Mouse (Mus musculus): ENCODE measurements at regions not wholly inside any gene's neighbourhood (a gene's known extent, or its start where the extent isn't known, plus 50 kb on each side); places are given as distances from the start of the nearest gene placed in this dataset.

DNA sequence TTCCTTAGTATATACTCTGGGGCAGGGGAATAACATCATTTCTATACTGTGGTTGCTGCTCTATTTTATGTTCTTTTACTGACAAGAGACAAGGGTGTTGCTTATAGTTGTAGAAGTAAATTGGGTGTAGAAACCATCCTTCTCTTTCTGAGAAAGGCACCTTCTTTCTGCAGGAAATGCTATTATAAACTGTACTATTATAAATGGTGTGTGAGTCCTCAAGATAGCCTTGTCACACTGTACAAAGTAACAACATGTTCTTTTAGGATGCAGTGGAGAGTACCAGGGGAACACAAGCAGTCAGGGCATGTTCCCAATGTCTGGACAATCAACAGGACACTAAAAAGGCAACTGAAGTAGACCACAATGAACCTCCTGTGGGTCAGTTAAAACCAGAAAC lies 490.2 kb upstream of the Zeb2 start:
- ATAC-seq = no peak

DNA sequence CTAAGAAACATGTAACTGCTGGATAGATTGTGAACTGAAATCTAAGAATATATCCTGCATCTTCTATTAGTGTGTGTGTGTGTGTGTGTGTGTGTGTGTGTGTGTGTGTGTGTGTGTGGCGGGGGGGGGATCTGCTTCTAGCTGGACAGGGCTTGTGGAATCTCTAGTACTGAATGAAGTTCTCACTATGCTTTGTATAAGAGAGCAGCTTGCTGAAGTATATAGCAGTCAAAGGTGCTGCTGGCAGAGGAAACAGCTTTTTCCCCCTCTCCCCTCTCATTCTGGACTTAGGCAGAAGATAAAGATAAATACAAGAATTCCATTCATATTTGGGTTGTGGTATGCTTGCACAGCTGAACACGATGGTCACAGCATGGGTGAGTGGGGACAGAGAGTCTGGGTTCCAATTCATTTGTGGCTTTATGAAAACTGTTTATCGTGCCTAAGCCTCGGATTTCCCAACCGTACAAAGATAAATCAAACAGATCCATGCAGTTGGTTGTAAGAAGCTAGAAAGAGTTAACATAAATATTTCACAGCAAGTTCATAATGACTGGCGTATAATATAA lies 484.2 kb upstream of the Zeb2 start:
- no peak for ATAC-seq

DNA sequence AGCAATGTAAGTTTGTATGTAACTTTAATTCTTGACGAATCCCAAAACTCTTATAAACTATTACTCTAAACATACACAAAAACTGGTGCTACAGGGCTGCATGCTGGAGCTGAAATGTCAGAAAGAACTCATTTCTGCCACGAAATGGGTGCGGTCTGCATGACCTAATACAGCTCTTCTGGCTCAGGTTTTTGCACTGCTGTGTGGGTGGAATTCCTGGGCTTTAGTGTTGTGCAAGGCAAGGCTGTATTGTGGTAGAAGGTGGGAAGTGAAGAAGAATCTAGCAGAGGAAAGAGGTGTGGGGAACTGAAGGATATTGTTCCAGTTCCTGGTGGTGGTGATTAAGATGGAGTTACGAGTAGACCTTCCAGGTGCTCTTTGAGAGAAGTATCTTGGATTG lies 476.6 kb upstream of the Zeb2 start:
- no peak for ATAC-seq

DNA sequence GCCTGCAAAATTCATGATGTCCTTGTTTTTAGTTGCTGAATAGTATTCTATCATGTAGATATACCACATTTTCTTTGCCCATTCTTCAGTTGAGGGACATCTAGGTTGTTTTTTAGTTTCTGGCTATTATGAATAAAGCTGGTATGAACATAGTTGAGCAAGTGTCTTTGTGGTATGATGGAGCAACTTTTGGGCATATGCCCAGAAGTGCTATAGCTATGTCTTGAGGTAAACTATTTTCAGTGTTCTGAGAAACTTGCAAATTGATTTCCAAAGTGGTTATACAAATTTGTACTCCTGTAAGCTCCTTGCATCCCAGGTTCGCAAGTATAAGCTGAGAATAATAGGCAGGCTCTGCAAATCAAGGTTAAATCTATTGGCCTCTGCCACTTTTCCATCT lies 473.8 kb upstream of the Zeb2 start:
- no peak for ATAC-seq

DNA sequence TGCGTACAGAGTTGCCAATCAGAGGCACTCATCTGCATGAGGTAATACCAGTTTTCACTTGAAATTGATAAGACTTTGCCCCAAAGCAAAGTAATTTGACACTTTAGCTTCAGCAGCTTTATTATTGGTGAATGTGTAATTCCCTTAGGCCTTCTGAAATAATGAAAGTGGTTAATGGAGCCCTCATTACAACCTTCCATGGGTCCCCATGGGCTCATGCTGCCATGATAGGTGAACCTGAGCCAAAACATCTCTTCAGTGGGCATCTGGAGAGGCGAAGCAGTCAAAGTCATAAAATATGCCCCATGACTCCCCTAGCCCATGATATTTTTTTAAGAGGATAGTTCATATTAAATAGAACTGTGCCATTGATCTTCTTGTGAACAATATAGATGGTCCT lies 471.1 kb upstream of the Zeb2 start:
- ATAC-seq = no peak

DNA sequence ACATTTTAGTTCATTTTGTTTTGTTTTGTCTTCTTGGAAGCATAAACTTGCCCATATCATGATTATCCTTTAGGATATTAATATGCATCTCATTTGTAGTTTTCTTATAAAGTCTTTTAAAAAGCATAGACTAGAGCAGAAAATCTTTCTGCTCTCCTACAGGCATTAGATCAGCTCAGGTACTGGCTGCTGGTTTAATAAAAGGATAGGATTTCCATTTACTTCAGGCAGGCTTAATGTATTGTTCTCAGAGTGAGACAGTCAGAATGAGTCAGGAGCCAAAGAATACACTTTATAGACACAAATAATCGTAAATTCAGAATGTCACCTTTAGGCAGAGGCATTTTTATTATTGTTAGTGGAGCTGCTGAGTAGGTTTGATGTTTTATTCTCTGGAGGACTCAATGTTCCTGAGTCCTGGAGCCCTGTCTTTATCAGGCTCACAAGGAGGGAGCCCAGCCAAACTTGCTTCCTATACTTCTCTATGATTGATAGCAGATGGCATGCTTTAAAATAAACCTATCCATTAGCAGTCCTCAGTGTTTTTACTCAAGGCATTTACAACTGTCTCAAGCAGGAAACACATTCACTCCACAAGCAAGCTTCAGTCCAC lies 469.5 kb upstream of the Zeb2 start:
- ATAC-seq = no peak

DNA sequence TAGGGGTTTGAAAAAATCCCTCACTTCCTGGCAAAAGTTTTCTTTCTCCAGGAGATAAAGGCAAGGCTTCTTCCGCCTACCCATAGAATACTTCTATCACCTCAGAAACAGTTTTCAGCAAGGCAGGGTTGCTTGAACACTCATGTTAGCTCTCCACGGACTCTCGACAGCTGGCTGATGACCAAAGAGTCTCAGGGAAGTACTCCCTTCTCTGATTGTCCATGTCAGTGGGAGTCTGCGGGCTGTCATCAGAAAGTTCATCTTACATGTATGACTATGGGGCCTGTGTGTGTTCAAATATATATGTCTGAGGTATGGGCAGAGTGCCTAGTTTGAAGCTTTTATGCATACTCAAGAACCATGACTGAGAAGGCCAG lies 464.3 kb upstream of the Zeb2 start:
- ATAC-seq = no peak

DNA sequence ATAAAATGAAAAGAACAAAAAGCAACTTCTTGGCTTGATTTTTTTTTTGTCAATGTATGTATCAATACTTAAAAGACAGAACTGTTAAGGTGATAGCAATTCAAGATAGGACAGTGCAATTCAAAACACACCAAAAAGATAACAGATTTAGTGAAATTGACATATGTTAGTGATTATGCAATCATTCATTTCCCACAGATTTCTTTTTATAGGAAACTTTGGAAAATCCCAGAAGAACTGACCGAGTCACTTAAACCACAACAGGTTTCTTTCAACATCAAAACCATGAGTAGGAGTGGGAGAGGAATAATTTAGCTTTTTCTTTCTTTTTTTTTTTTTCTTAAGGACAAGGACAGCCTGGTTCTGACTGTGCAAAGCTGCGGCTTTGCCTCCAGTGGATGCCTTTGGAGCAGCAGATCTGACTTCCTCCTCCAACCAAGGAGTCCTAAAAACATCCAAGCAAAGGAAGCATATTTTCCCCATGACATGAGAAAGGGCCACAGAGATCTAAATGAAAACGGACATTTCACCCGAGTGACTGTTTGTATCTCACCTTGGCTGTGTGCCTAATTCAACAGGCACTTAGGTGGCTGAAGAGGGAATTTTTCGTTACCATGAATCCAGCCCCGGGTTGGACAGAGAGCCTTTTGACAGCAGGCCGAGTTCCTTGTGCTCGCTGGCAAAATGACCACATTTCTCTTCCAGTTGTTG lies 463.8 kb upstream of the Zeb2 start:
- ATAC-seq = no peak

DNA sequence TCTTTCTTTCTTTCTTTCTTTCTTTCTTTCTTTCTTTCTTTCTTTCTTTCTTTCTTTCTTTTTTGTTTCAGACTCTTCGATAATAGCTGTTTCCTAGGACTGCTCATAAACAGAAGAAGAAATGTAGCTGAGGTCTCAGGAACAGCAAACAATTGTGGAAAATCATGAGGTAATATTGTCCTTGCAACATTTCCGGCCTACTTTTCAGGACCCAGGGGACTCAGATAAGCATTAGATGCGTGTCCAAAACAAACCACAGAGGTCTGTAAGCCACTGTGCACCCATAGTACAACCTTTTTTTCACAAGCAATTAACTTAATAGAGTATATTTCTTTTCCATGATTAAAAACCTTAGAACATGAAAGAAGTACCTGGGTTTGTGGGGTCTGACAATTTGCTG lies 455.7 kb upstream of the Zeb2 start:
- ATAC-seq = no peak

DNA sequence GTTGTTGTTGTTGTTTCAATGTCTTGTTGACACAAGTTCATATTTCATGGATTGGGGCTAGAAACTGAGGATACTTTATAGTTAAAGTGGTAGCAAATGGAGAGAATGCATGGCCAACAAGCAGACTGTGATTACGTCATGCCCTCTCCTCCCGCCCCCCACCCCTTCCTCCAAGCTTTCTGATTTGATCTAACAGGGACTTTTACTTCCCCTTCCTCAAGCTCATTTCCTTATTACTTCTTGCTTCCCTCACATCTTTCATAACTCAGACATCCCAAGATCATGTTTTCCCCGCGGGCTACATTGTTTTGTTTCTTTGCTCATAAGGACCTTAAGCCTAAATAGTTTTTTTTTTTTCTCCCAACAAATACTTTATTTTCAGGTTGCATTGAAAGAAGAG lies 437.5 kb upstream of the Zeb2 start:
- ATAC-seq = no peak

DNA sequence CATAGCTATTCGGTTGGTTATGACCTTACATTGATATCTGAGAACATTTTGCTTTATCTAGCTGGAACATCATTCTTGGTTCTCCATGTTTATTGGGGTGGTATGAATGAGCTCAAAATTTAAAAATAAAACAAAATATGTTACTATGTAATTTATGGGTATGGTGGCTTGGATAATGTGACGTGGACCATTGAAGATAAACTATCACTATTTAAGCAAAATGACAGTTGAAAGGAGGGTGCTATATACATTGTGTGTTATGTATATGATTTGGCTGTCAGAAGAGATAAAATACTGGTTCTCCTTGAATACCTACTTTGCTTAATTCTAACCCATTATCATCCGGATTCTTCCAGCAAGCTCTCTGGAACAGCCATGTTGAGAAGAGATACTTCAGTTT lies 424.2 kb upstream of the Zeb2 start:
- no peak for ATAC-seq

DNA sequence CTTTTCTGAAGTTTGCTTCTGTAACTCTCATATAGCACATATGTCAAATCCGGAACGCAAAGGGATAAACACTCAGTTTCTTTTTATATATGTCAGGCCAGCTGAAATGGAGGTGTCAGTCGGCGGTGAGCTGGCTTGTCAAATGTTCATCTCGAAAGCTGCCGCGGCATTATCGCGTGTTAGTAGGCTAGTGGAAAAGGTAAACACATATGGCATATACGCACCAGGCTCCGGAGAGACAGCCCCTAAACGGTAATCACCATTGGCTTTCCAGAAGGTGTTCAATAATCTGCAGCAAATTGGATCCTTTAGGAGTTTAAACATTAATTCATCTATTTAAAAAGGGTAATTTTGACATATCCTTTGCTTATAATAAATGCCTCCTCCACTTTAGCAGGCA lies 421.8 kb upstream of the Zeb2 start:
- ATAC-seq = no peak

DNA sequence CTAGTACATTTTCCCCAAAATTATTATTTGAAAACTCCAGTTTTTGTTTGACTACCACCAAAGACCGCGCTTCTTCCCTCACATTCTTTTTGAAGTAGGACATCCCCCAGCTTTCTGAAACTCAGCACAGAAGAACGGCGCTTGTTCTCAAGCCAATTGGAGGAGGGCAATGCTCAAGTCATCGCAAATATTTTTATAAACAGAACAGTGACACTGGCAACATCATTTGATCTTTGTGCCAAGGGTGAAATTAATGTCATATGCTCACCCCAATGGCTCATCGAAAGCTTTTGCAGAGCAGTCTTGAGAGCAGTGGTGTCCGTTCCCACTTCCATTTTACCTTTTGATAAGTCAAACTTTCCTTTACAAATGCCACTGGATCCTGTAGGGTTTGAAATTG lies 420.5 kb upstream of the Zeb2 start:
- no peak for ATAC-seq

DNA sequence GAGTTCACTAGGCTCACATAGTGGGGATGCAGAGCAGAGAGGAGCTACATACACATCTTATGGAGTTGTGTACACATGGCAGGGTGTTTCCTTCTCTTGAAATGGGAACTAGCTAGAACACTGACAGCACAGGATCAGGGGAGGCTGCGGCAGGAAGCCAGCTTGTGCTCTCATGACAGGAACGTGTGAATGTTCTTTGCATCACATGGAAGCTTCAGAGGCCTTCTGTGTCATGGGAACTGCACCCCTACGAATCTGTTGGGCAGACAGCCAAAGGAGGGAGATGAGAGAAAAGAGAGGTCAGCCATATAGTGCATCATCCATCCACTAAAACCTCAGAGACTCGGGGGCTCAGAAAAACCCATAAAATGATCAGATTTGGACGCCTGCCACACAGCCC lies 417.6 kb upstream of the Zeb2 start:
- no peak for ATAC-seq

DNA sequence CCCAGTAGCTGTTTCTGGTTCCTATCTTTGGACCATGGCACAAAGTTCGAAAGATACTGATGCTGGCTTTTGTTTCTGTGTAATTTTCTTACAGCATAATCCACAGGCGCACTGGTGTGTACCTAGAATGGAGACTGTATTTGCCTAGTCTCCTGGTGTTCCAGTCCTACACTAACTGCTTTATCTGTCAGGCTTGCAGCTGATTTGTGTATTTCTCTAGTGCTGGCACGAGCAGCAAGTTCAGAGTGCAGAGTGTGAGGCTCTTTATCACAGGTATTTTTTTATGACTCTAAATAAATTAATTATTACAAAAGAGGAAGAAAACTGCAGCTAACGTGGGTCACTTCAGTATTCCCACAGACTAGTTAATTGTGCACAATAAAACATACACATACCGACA lies 405.1 kb upstream of the Zeb2 start:
- ATAC-seq = no peak

DNA sequence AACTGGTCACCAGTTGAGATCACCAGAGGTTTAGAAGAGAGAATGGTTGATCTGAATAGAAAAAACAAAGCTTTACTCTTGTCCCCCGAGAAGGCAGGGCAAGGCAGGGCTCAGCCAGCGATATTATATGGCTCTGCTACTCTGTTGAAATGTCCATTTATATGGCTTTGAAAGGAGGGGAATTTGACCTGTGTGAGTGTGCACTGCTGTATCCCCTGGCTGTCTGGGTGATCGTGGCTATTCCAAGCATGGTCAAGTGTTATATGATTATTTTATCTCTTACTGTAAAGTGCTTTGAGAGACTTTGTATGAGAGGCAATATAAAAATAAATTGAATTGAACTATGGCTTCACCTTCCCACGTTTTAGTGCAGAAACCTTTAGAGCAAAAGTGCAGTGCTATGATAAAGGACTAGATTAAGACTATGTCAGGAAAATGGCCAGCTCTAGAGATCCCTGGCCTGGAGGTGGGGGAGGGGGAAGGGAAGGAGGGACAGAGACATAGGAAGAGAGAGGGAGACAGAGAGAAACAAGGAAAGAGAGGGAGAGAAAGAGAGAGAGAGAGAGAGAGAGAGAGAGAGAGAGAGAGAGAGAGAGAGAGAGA lies 402.5 kb upstream of the Zeb2 start:
- ATAC-seq = no peak

DNA sequence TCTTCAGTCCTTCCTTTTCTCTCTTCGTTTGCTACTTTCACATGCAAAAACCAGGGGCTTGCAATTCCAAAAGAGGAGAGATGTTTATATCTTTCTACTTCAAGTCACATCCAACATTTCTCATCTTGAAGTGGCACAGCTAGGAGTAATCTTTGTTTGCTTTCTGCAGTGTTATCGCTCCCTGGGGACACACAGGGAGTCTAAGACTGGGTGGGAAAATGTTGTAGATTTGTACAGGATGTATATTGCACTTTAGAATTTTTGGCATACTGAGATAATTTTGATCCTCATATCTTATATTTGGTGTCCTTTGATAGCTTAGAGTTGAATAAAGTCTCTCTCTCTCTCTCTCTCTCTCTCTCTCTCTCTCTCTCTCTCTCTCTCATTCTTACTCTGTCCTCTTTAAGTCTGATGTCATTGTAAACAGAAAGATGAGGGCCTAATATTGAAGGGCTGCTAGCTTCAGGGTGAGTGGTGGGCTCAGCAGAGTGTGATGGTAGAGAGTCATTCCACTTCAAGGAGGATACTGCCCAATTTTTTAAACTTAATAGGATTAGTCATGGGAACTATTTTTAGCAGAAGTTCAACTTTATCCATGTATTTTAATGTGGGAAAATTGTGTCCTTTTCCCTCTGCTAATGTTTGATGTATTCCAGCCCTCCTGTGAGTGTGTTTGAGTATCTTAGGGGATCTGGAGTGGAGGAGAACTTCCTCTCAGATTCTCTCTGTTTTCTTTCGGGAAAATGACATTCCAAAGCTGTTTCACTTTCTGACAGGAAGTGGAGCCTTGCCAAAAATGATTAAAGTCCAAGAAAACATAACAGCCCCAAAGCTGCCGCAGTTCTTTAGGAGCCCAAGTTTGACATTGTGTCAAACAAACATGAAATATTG lies 397.3 kb upstream of the Zeb2 start:
- ATAC-seq = no peak

DNA sequence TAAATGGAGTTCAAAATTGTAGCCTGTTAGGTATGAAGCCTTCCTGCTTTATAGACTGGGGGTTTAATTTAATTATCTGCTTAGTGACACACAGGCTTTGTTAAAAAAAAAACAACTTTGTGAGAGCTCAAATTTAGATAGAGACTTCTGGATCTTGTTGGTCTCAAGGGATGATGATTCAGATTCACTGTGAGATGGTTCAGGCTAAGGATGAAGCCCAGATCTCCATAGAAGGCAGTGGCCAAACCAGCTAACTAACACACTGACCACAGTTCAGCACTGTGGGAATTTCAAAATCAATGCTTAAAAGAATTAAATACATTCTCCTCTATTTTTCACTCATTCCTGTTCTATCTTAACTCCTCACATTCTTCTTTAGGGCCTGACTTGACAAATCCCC lies 395.7 kb upstream of the Zeb2 start:
- no peak for ATAC-seq

DNA sequence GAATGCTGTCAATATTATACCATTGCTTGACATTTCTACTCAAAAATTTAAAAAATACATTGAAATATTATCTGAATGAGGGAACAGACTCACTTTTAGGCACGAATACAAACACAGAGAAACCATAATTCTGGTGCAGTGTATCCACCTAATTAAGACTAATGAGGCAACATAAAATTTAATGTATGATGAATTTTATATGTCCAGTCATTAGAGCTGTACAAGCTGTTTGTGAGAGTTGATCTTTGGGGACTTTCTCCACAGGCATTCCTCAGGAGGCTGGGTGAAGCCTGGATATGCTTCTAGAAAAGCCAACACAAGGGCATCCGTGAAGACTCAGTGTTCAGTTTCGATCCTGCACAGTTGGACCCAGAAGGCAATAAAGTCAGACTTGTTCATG lies 394.6 kb upstream of the Zeb2 start:
- ATAC-seq = no peak

DNA sequence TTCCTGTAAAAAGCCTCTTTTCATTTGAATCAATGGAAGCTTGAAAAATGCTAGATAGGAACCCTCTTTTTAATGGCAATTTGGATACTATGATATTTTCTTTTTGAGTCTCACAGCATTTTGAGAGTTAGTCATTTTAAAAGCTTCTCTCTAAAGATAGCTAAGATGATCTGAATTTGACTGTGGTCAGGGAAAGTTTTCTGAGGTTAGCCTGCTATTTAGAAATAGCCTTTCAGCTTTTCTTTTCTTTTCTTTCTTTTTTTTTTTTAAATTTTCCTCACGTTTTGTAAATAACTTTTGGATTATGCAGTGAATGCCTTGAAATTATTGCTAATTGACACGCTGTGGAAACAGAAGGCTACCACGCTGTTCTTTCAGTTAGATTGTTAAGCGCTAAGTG lies 387.3 kb upstream of the Zeb2 start:
- no peak for ATAC-seq

DNA sequence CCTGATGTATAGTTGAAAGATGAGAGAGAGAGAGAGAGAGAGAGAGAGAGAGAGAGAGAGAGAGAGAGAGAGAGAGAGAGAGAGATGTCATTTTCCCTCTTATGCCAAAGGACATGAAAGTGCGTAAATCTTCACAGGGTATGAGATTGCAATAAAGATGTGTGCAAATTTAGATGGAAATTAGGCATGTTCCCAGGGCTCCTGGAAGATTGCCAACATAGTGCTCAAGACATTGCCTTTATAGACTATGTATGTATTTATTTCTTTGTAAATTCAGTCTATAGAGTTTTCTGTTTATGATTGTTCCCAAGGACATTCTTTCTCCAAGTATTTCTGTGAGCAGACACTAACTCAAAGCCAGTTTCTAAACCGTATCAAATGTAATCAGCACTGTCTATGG lies 376.5 kb upstream of the Zeb2 start:
- ATAC-seq = no peak

DNA sequence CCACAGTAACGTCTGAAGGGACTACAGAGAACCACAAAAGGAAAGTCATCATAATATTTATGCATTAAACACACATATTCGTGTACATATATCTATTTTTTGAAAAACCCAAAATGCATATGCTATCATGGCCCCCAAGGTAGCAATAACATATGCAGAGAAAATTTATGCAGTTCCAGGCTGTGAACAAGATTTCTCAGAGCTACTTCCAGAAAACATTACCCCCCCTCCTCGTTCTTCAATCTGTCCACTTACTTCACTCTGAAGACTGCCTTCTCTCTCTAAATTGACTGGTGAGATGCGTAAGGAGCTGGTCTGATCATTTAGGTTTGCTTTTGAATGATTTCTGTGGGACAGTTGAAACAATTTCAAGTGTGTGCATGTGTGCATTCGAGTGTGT lies 369.3 kb upstream of the Zeb2 start:
- no peak for ATAC-seq

DNA sequence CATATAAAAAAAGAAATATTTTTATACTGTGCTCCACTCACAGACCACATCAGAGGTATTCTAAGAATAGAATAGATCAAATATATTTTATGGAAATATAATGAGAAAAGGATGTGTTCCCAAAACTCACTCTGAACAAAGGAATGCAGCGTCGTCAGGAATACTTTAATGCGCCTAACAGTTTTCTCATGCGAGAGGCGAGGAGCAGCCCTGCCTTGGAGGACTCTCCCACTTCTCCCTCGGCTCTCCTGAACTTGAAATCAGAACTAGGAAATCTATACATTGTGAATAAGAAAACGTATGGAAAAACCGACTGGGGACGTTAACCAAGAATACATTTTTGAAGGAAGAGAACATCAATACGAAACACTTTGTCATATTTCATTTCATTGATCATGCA lies 368.3 kb upstream of the Zeb2 start:
- no peak for ATAC-seq
